7 mouse cellular contexts compared by ENCODE assay signal in genomic region chrX:77433811-77434192, GRCm38 (mm10).
DNase-seq lines count a peak whose midpoint lies in the region; ATAC-seq and TF ChIP-seq lines count a peak whose summit lies in the region.

No protein-coding gene starts in this region.

- H3K9ac ChIP-seq in lung, embryonic 14.5 days = no peak overlapping the region
- H3K9ac ChIP-seq in embryonic facial prominence, embryonic 15.5 days = no peak overlapping the region
- no peak overlapping the region for H3K9ac ChIP-seq in intestine, postnatal 0 days (ENCODE audit: low read depth, low read length)
- no peak overlapping the region for H3K9ac ChIP-seq in neural tube, embryonic 15.5 days (replicated peaks)

- no peaks in the 10 kb centered on the region for H3K36me3 ChIP-seq in lung, embryonic 14.5 days (ENCODE audit: insufficient read depth)
- H3K36me3 ChIP-seq in embryonic facial prominence, embryonic 15.5 days = no peaks in the 10 kb centered on the region
- H3K36me3 ChIP-seq in intestine, postnatal 0 days (ENCODE audit: control insufficient read depth, insufficient read depth) = no peaks in the 10 kb centered on the region
- H3K36me3 ChIP-seq in neural tube, embryonic 15.5 days = no peaks in the 10 kb centered on the region

- 0 out of 2 replicates have a peak overlapping the region, but pooled peaks have one; percentile 36 for H3K27ac ChIP-seq in lung, embryonic 14.5 days (ENCODE audit: low read depth)
- H3K27ac ChIP-seq in embryonic facial prominence, embryonic 15.5 days (replicated peaks) = peak overlapping the region; percentile 53
- no peak overlapping the region for H3K27ac ChIP-seq in intestine, postnatal 0 days (ENCODE audit: low read depth, low read length)
- H3K27ac ChIP-seq in neural tube, embryonic 15.5 days (replicated peaks) = peak overlapping the region; percentile 82

- H3K4me3 ChIP-seq in lung, embryonic 14.5 days (ENCODE audit: low read depth, low read length) = no peak overlapping the region
- H3K4me3 ChIP-seq in embryonic facial prominence, embryonic 15.5 days (replicated peaks) = peak overlapping the region; percentile 21
- H3K4me3 ChIP-seq in intestine, postnatal 0 days (ENCODE audit: low read depth, low read length) = no peak overlapping the region
- no peak overlapping the region; the same call in 1 of the 2 replicates for H3K4me3 ChIP-seq in neural tube, embryonic 15.5 days (replicated peaks)

- no peak for DNase-seq in lung, embryonic 14.5 days
- DNase-seq in lung, postnatal 10 days = no peak
- no peak for DNase-seq in frontal cortex, adult 2 months (ENCODE audit: extremely low spot score in 1 of 2, low spot score in 1 of 2)
- DNase-seq in thymus, postnatal 14 days = no peak

- no peaks in the 10 kb centered on the region for H3K27me3 ChIP-seq in lung, embryonic 14.5 days (ENCODE audit: insufficient read depth, low read length)
- H3K27me3 ChIP-seq in embryonic facial prominence, embryonic 15.5 days = no peaks in the 10 kb centered on the region
- no peaks in the 10 kb centered on the region for H3K27me3 ChIP-seq in intestine, postnatal 0 days (replicated peaks; ENCODE audit: control insufficient read depth, insufficient read depth, low read length)
- no peaks in the 10 kb centered on the region for H3K27me3 ChIP-seq in neural tube, embryonic 15.5 days (replicated peaks)

- 20% methylated on average over 3 of the region's 3 CpGs for WGBS in lung, embryonic 14.5 days
- WGBS in embryonic facial prominence, embryonic 15.5 days = 16% methylated on average over 3 of the region's 3 CpGs
- 19% methylated on average over 3 of the region's 3 CpGs for WGBS in intestine, postnatal 0 days
- 21% methylated on average over 3 of the region's 3 CpGs for WGBS in neural tube, embryonic 15.5 days

- peak; percentile 63 for ATAC-seq in lung, embryonic 14.5 days (ENCODE audit: insufficient read depth)
- peak; percentile 45; the same call in 1 of the 2 replicates for ATAC-seq in embryonic facial prominence, embryonic 15.5 days (ENCODE audit: insufficient number of reproducible peaks, low FRiP score, low TSS enrichment, low read depth)
- peak; percentile 22 for ATAC-seq in intestine, postnatal 0 days
- ATAC-seq in neural tube, embryonic 15.5 days (ENCODE audit: low FRiP score) = peak; percentile 65; the same call in 1 of the 2 replicates

- no peak for TF ChIP-seq CTCF in lung, embryonic 14.5 days (IDR thresholded peaks at IDR 0.05; ENCODE audit: low read depth)
- no peak for TF ChIP-seq CTCF in intestine, postnatal 0 days (IDR thresholded peaks at IDR 0.05; ENCODE audit: low read depth)

- H3K4me1 ChIP-seq in lung, embryonic 14.5 days (ENCODE audit: insufficient read depth) = no peaks in the 10 kb centered on the region
- no peaks in the 10 kb centered on the region for H3K4me1 ChIP-seq in embryonic facial prominence, embryonic 15.5 days
- H3K4me1 ChIP-seq in intestine, postnatal 0 days (replicated peaks; ENCODE audit: control insufficient read depth, insufficient read depth, low read length) = no peaks in the 10 kb centered on the region
- H3K4me1 ChIP-seq in neural tube, embryonic 15.5 days = no peaks in the 10 kb centered on the region

- H3K9me3 ChIP-seq in lung, embryonic 14.5 days (ENCODE audit: low read depth, low read length) = no peaks in the 10 kb centered on the region
- H3K9me3 ChIP-seq in embryonic facial prominence, embryonic 15.5 days (replicated peaks) = no peaks in the 10 kb centered on the region
- H3K9me3 ChIP-seq in intestine, postnatal 0 days (ENCODE audit: control insufficient read depth) = no peaks in the 10 kb centered on the region
- H3K9me3 ChIP-seq in neural tube, embryonic 15.5 days (replicated peaks) = no peaks in the 10 kb centered on the region

- peak overlapping the region; percentile 53 for H3K4me2 ChIP-seq in lung, embryonic 14.5 days
- peak overlapping the region; percentile 39 for H3K4me2 ChIP-seq in embryonic facial prominence, embryonic 15.5 days (replicated peaks)
- H3K4me2 ChIP-seq in intestine, postnatal 0 days (replicated peaks; ENCODE audit: low read depth) = peak overlapping the region; percentile 51
- H3K4me2 ChIP-seq in neural tube, embryonic 15.5 days = peak overlapping the region; percentile 46
